Mouse (Mus musculus) CD4-positive helper T cell, adult 2 months (primary cell): ENCODE data around the gene Phldb3.
A peak's percentile ranks its signal among the peaks of the same experiment; 100 is the strongest.
"Not testable (repeated sequence)": the region's sequence is repeated elsewhere in the genome, so short reads cannot be mapped to it uniquely, and the experiment has no call there.

Experiments
- DNase-seq: peaks from one replicate; pipeline ENCODE4 v3.0.0-alpha.2; 2012; ENCODE audit warnings: low read depth, missing footprints, low spot score

The Phldb3 gene

DNA sequence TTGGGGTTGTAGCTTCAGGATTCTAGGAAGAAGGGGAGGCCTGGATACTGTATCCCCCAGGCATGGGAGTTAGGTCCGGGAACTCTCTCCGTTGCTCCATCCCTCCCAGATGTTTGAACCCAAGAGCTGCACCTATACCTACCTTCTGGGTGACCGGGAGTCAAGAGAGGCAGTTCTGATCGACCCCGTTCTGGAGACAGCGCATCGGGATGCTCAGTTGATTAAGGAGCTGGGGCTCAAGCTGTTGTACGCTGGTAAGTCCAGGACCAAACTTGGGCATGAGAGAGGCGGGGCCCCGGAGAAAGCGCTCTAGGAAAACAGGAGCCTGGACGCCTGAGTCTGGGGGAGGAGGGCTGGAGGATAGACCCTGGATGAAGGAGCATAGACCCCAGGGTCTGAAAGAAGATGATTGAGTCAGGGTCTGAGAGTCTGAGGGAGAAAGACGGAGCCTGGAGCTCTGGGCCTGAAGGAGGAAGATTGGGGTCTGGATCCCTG, 16.2 kb upstream of the Phldb3 start:
- no peak for DNase-seq

DNA sequence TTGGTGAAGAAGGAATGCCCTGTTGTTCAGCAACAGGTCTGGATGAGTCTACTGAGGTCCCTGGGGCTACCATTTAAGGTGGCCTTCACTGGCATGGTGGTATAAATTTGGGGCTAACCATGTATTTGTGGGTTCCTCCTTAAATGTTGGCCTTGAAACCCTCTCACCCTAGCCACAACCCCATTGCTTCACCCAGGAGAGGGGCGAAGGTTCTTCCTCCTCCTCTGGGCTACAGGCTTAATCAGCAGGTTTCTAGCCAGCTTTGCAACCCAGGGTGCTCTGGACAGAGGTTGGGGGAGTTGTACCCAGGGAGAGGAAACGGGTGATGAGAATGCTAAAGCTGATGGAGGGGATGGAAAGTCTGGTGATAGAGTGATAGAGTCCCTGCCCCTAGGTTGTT, 15.1 kb upstream of the Phldb3 start:
- no peak for DNase-seq

DNA sequence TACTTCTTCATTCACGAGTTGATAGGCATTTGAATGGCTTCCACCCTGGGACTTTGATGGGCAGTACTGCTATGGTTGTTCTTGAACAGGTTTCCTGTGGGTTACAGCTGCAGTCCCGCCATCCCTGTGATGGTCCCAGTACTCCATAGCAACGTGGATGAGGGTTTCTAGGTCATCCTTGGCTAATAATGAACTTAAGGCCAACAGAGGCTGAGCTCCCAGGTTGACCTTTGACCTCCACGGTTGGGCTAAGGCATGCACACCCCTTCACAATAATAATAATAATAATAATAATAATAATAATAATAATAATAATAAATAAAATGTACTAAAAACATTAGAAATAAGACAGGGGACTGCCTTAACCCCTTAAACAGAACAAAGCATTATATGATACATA, 12.4 kb upstream of the Phldb3 start:
- no peak for DNase-seq

DNA sequence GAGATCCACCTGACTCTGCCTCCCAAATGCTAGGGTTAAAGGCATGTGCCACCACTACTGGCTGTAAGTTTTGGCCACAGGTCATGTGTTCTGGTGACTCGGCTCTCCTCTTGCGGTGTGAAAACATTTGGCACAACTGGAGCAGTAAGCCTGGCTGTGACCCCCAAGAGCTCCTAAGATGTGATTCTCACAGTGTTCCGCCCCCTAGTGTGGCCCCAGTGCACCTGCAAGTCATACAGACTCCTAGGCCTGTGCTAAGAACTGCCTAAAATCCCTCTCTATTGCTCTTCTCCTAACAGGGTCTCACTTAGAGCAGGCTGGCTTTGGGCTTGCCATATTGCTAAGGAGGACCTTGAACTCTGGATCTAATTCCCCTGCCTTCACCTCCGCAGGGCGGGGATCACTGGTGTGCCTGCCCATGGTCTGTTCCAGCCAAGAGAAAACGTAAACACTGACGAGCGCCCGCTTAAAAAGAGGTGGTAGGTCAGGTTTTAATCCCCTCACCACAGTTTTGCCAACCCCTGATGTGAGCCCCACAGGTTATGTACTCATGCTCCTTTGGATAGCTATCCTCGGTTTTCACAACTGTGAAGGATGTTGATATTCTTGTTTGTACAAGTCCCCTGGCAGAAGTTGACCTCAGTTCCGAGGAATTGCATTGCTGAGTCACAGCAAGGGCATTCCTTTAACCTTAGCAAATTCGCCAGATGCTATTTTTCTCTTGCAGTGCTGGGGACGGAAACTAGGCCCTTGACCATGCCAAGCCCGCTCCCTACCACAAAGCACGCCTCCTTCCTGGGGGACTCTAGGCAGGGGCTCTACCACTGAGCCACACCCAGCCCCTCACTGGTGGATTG, 11.1 kb upstream of the Phldb3 start:
- DNase-seq = no peak

DNA sequence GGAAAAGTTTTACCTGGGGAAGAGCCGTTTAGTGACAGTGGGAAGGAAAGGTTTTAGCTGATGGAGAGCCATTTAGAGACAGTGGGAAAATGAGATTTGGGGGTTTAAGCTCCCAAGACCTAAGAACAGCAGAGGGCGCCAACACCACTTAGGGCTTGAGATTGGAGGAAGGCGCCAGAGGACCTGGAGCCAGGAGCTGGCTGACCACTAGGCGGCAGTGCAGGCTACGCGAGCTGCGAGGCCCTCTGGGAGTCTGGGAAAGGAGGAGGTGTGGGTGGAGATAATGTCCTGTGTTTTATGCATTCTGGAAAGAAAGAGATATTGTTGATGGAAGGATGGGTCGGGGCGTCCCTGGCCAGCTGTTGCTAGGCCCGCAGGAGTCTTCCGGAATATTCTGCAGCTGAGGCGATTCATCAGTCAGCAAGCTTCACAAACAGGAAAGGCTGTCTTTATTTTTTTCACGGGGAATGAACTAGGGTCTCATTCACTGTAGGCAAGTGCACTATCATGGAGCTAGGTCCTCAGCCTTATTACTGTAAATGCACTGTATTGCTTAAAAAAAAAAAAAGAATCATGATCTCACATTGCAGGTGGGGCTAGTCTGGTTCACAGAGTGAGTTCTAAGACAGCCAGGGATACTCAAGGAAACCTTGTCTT, 9.5 kb upstream of the Phldb3 start:
- DNase-seq = peak; percentile 90

DNA sequence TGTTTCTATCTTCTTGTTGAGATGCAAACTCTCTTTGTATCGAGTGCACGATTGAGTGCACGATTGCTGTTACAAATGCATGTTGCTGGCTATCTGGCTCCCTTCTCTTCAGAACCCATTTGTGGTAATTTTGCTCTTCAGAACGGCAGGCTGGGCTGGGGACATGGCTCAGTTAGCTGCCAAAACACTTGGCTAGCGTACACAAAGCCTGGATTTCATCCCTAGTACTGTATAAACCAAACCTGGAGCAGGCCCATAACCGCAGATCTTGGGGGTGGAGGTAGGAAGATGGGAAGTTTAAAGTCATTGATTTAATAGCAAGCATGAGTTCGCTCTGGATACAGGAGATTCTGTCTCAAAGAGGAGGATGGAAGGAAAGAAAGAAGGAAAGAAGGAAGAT, 5.0 kb upstream of the Phldb3 start:
- no peak for DNase-seq

DNA sequence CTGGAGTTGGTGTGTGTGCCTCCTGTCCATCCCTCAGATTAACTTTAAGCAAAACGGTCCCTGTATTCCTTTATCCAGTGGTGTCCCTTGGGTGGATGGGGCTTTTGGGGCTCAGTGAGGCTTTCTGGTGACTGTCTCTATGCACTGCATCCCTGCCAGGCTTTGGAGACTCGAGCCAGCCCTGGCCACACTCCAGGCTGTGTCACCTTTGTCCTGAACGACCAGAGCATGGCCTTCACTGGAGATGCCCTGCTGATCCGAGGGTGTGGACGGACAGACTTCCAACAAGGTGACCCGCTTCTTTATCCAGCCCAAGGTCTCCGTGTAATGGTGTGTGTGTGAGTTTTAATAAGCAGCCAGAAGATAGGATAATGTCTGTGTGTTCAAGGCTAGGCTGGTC, 4.5 kb upstream of the Phldb3 start:
- DNase-seq = no peak

DNA sequence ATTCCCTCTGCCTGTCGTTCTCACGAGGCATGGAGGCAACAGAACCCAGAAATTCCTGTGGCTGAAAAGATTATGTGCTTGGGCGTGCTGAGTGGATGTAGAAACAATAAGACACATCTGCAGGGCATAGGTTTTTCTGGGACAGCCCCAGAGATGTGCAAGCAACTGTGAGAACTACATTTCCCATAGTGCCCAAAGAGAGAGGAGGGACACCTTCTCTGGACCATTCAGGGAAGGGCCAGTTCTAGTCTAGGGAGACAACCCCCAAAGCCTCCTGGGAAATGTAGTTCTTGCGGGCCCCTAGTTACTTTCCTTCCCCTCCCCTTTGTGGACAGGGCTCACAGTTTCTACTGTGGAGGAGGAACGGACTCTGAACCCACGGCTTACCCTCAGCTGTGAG, 2.5 kb upstream of the Phldb3 start:
- peak; percentile 85 for DNase-seq

DNA sequence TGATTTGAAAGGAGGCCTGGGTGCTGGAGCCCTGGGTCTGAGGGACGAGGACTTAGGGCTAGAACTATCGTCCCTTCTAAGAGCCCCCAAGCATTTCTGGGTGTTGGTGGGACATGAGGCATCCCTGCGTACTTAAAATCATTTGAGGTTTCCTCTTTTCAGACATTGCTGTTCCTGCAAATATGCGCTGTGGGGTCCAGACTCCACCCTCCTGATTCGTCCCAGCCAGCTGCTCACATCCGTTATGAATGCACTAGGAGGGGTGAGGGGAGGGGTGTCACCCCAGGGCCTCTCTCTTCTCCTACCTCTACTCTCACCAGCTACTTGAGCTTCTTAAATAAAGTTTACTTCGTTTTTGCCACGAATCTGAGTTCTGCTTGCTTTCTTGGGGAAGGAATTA, 2.0 kb upstream of the Phldb3 start:
- peak; percentile 41 for DNase-seq

DNA sequence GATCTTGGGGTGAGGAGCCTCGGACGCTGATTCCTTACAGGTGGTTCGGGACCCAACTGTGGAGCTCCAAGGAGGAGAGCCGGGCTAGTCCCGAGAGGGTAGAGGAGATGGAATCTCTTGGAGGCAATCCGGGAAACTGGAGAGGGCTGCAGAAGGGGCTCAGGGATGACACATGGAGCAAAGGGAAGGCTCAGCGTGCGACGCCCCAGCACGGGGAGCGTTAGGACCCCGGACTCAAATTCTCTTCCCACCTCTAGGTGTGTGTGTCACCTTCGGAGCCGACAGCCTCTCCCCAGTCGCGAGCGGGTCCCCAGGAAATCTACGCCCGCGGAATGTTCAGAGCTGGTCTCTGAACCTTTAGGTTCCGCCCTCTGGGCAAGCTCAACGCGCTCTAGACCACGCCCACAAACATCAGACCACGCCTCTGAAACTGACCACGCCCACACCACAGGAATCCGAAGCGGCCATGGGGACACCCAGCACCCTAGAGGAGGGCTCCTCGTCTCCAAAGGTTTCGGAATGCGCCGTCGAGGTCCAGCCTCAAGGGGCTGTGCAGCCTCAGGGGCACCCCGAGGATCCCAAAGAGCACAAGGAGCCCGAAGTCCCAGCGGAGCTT, 424 bp downstream of the Phldb3 start:
- peak; percentile 92 for DNase-seq

DNA sequence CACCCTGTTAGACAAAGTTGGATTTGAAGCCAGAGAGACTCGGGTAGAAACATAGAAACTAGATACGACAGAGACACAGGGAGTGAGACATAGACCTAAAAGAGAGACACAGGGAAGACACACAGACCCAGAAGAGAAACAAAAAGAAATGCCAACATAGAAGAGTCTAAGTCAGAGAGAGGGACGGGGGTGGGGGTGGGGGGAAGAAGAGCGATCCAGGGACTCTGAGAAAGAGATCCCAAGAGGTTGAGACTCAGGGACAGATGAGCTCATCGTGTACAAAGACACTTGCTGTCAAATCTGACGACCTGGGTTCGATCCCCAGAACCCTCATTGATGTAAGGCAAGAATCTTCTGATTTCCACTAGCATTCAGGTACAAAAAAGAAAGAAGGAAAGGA, 1.1 kb downstream of the Phldb3 start:
- DNase-seq = no peak

DNA sequence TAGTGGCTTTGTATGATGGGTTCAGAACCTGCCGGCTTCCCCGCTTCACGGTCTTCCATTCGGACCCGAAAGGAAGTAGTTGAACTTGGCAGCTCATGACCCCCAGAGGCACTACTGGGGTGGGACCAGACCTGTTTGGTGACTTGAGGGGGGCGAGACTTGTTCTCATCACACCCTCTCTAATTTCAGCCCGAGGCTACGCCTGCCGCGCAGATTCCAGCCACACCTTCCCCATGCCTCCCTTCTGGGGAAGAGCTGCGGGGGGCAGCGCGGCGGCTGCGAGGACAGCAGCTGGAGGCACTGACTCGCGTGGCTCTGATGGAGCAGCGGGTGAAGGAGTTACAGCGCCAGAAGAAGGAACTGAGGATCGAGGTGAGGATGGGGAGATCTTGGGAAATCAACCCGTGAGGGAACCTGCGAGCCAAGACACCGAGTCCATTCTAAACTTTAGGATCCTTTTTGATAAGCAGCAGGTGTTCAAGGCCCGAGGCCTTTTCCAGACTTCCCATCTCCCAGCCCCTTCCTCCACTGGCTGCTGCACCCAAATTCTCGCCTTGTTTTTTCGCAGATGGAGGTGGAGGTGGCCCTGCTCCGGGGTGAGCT, 1.8 kb downstream of the Phldb3 start:
- no peak for DNase-seq

DNA sequence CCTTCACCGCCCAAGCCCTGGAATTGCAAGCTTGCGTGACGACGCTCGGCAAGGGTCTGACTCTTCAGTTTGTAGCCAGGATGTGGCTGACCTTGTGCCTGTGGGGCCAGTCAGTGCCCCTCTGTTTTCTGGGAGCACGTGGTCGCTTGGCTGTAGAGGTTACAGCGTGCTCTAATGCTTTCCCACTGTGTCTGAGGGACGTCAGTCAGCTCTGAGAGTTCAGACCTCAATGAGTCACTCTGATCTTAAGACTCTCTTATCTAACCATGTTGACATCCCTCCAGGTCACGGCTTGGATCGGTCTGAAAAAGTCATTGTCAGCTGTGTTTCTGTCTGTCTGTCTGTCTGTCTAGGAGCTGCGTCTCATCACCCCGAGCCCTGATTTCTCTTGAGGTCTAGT, 4.3 kb downstream of the Phldb3 start:
- DNase-seq = no peak

DNA sequence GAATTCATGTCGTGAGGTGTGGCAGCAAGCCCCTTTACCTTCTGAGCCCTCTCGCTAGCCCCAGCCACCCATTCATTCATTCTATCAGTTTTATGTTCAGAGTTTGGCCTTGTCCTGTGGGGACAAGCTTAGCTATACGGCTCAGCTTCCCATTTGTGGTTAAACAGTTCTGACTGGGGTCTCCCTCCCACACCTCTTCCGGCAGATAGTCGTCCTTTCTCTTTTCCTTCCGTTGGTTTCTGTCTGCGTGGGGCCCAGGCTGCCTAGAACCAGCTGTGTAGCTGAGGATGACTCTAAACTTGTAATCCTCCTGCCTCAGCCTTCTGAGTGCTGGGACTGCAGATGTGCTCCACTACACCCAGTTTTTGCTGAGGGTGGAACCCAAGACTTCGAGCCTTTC, 7.2 kb downstream of the Phldb3 start:
- DNase-seq = peak; percentile 52

DNA sequence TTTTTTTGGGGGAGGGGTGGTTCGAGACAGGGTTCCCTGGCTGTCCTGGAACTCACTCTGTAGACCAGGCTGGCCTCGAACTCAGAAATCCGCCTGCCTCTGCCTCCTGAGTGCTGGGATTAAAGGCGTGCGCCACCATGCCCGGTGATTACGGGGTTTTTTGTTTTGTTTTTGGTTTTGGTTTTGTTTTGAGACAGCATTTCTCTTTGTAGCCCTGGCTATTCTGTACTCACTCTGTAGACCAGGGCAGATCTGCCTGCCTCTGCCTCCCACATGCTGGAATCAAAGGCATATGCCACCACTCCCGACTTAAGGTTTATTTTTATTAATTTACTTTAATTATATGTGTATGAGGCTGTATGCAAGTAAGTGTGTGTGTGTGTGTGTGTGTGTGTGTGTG, 7.8 kb downstream of the Phldb3 start:
- DNase-seq = not testable (repeated sequence)

DNA sequence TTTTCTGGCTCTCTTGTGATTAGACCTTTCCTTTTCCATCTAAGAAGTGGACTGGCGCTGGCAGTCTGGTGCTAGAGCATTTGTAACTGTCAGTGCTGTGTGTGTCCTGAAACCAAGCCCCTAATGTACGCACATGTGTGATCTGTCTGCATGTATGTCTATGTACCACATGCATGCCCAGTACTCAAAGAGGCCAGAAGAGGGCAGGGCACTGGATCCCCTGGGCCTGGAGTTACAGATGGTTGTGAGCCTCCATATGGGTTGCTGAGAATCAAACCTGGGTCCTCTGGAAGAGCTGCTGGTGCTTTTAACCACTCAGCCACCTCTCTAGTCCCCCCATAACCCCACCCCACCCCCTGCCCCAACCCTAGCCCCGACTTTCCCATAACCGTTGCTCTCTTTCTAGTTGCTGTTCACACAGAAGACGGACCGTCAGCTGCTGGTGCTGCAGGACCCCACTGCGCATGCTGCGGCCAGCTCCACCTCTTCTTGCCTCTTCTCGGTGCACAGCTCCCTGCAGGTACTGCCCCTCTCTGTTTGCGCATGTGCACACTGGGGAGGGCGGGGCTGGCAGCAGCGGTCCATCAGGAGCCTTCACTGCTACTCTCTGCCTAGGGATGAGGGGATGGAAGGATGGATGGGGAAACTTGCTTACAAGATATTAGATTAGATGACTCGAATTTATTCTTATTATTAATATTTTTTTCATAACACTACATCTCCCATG, 9.3 kb downstream of the Phldb3 start:
- no peak for DNase-seq

DNA sequence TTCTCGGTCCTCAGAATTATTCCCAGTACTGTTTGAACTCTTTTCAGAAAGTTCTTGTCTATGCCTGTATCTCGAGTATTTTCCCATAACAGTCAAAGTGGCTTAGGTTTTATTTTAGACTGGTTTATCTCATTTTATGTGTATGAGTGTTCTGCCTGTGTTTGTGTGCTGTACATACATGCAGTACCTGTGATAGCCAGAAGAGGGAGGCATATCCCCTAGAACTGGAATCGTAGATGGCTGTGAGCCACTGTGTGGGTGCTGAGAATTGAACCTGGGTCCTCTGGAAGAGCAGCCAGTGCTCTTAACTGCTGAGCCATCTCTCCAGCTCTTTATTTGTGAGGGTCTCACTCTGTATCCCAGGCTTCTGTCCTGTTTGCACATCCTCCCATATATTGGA, 10.6 kb downstream of the Phldb3 start:
- no peak for DNase-seq

DNA sequence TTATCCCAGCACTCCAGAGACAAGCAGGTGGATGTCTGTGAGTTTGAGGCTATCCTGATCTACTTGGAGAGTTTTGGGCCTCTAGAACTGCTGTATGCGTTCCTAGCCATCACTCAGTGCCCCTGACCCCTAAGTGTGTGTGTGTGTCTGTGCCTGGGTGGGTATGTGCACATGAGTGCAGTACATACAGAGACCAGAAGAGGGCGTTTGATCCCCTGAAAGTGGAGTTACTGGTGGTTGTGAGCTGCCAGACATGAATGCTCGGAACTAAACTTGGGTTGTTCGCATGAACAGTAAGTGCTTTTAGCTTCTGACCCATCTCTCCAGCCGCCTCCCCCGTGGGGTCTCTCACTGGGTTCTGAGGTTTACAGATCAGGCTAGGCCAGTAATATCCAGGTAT, 12.4 kb downstream of the Phldb3 start:
- DNase-seq = no peak

DNA sequence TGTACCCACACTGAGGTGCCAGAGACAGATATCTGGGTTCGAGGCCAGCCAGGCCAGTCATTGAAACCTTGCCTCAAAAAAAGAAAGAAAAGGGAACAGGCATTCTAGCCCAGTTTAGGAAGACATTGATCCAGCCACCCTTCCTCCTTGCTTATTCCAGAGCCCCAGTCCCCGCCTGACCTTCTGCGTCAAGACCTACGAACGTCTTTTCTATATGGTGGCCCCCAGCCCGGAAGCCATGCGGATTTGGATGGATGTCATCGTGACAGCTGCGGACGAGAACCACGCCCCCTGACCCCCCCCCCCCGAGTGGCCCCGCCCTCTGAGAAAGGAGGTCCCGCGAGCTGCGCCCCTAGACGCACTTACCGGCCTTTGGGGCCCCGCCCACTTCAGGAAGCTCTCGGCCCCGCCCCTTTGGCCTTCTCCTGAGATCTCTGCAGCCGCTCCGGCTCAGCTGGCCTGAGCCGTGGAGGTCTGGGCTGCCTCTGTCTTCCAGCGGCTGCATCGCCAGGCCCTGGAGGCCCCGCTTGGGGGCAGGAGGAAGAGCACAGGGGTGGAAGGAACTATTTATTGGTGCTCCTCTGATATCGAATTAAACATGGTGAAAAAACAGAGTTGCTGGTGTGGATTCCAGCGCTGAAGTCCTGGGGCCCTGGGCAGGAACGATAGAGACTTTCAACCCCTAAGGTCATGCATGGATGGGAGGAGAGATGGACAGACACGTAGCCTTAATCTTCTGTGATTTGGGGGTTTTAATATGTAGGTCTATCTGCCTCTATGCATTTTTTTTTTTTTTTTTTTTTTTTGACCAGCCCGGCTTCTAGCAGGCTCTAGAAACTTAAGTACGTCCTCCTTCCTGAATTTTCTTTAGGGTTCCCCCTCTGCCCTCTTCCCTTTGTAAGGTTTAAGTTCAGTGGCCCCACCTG, 18.4 kb downstream of the Phldb3 start:
- peak; percentile 82 for DNase-seq

DNA sequence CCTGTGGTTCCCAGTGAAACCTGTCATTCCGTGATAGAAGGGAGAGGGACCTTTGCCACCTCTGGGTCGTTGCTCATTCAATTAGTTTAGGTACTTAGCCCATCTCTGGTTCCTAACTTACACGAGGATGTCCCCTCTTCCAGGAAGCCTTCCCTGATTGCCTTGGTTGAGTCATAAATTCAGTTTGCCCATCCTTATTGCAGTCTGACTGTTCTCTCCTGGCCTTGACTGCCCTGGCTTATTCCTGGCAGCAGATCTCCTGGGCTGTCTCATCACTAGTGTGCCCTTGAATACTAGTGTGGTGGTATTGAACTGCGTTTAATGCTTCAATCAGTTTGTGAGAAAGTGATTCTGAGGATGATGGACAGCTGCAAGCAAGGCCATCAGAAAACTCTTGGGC, 19.1 kb downstream of the Phldb3 start:
- no peak for DNase-seq
